Mouse (Mus musculus) hindbrain, embryonic 14.5 days (tissue): ENCODE measurements at regions not wholly inside any gene's neighbourhood (a gene's known extent, or its start where the extent isn't known, plus 50 kb on each side); places are given as distances from the start of the nearest gene placed in this dataset.

Experiments
- ATAC-seq: fragments of 200-750 bp; cut with Nextera tagmentation; 2 replicates; pipeline ENCODE4 v1.8.0; 2017; ENCODE audit warnings: moderate number of reproducible peaks, mild to moderate bottlenecking, moderate TSS enrichment, moderate library complexity; ENCODE audit not compliant: low FRiP score
- DNase-seq: peaks from one replicate; pipeline ENCODE4 v3.0.0-alpha.2; 2015; ENCODE audit warnings: low spot score
- H3K27ac ChIP-seq: fragments of 300-500 bp; sonication (generic); 2 replicates; pipeline ENCODE4 v1.5.1; 2014; ENCODE audit warnings: mild to moderate bottlenecking, moderate library complexity
- H3K27me3 ChIP-seq: fragments of 300-500 bp; sonication (generic); 2 replicates; pipeline ENCODE4 v1.6.1; 2014; ENCODE audit warnings: mild to moderate bottlenecking, low read length, mixed read lengths; ENCODE audit not compliant: control insufficient read depth, insufficient read depth
- H3K36me3 ChIP-seq: fragments of 300-500 bp; sonication (generic); replicated peaks from 2 replicates; pipeline ENCODE4 v1.6.1; 2014; ENCODE audit not compliant: control insufficient read depth, insufficient read depth
- H3K4me1 ChIP-seq: fragments of 300-500 bp; sonication (generic); replicated peaks from 2 replicates; pipeline ENCODE4 v1.6.1; 2014; ENCODE audit warnings: antibody characterized with exemption, low read length, mixed read lengths; ENCODE audit not compliant: control insufficient read depth, insufficient read depth
- H3K4me2 ChIP-seq: fragments of 300-500 bp; sonication (generic); replicated peaks from 2 replicates; pipeline ENCODE4 v1.6.1; 2014; ENCODE audit warnings: mild to moderate bottlenecking, moderate library complexity
- H3K4me3 ChIP-seq: fragments of 300-500 bp; sonication (generic); replicated peaks from 2 replicates; pipeline ENCODE4 v1.5.1; 2014; ENCODE audit warnings: mild to moderate bottlenecking, low read length
- H3K9ac ChIP-seq: fragments of 300-500 bp; sonication (generic); 2 replicates; pipeline ENCODE4 v1.6.1; 2014
- H3K9me3 ChIP-seq: fragments of 300-500 bp; sonication (generic); 2 replicates; pipeline ENCODE4 v1.6.1; 2016; ENCODE audit warnings: low read length; ENCODE audit not compliant: control insufficient read depth
- WGBS: fragments of 180-500 bp; shearing (Covaris S2); extraction: QIAGEN DNeasy Blood & Tissue Kit; methylation state at CpG from one replicate; pipeline ENCODE4 v1.1.7; 2014; 5-methylcytosine and 5-hydroxymethylcytosine counted together

GRCm38 (mm10) chr12:25166525-25166924 is 69.6 kb upstream of the Id2 start:
- no peaks in the 10 kb centered on the region for H3K36me3 ChIP-seq
- no peak overlapping the region for H3K27ac ChIP-seq
- no peaks in the 10 kb centered on the region for H3K27me3 ChIP-seq
- no peak overlapping the region for H3K4me3 ChIP-seq
- DNase-seq (no peak), ATAC-seq (no peak)
- no peaks in the 10 kb centered on the region for H3K9me3 ChIP-seq
- H3K9ac ChIP-seq, result no peak overlapping the region
- WGBS, result 66% methylated on average over 2 of the region's 2 CpGs
- H3K4me2 ChIP-seq, result no peak overlapping the region
- H3K4me1 ChIP-seq, result peaks cover 8% of the 10 kb centered on the region; the same call in 1 of the 2 replicates

DNA sequence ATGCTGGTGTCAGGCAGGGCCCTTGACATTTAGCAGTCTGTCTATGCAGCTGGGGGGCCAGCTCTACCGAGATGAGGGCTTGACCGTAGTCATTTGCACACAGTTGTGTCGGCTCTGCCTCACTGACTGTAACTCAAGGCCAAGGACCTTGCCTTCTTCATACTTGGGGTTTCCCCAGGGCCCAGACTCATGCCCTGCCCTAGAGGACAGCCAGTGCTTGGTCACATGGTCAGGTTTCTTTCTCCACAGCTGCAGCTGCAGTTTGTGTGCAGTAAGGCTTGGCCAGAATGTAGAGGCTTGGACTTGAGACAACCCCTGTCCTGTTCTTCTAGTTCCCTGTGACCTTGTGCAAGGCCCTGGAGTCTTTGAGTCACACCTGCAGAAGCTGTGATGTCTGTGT is 68.7 kb upstream of the Id2 start:
- 79% methylated on average over 3 of the region's 3 CpGs for WGBS
- Histone ChIP-seq H3K9ac (no peak overlapping the region), H3K4me3 (no peak overlapping the region), H3K9me3 (no peaks in the 10 kb centered on the region), H3K27ac (no peak overlapping the region), H3K36me3 (no peaks in the 10 kb centered on the region), H3K4me1 (peaks cover 8% of the 10 kb centered on the region), H3K4me2 (no peak overlapping the region), H3K27me3 (no peaks in the 10 kb centered on the region)
- ATAC-seq (no peak), DNase-seq (no peak)

DNA sequence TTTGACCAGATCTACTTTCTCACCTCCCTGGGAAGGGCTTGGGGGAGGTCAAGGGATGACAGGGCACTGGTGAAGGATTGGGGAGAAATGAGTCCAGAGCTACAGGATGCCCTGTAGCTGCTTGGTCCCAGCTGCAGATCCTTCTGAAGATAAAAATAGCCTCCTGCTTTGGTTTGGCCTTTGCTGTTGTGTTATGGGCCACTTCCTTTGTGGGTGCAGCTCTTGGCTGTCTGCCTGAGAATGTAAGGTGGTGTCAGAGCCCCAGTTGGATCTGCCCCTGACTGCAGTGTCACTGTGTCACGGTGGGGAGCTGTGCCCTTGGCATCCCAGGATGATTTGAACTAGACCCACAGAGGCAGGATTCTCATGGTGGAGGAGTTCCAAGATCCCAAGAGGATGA is 67.8 kb upstream of the Id2 start:
- Histone ChIP-seq H3K27ac (no peak overlapping the region), H3K36me3 (no peaks in the 10 kb centered on the region), H3K27me3 (no peaks in the 10 kb centered on the region), H3K9me3 (no peaks in the 10 kb centered on the region), H3K4me2 (no peak overlapping the region), H3K9ac (no peak overlapping the region), H3K4me3 (no peak overlapping the region), H3K4me1 (peaks cover 8% of the 10 kb centered on the region)
- ATAC-seq, result no peak
- WGBS, result 74% methylated on average over 1 of the region's 1 CpGs
- DNase-seq, result no peak

DNA sequence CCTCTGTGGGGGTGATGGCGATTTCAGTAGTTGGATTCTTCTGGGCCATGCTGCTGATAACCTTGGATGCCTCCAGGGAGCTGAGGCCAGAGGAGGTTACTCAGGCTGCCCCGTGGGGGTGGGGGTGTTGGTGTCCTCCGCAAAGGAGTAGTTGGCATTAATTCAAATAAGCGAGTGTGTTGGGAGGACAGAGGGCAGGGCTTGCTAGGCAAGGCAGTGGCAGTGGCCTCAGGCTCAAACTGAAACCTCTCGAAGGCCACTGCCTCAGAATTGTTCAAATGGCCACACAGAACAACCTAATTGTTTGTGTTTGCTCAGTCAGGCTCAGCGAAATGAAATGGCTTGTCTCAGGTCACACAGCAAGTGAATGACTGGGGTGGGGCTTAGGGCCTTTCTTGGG is 66.6 kb upstream of the Id2 start:
- no peaks in the 10 kb centered on the region for H3K36me3 ChIP-seq
- H3K4me2 ChIP-seq, result no peak overlapping the region
- DNase-seq (no peak), ATAC-seq (no peak)
- no peak overlapping the region for H3K9ac ChIP-seq
- 17% methylated on average over 6 of the region's 6 CpGs for WGBS
- peaks cover 8% of the 10 kb centered on the region for H3K4me1 ChIP-seq
- H3K9me3 ChIP-seq, result no peaks in the 10 kb centered on the region
- no peaks in the 10 kb centered on the region for H3K27me3 ChIP-seq
- no peak overlapping the region for H3K27ac ChIP-seq
- H3K4me3 ChIP-seq, result no peak overlapping the region

GRCm38 (mm10) chr12:25162843-25163242 is 65.9 kb upstream of the Id2 start:
- H3K4me3 ChIP-seq, result no peak overlapping the region
- H3K4me1 ChIP-seq, result peaks cover 8% of the 10 kb centered on the region
- no peak overlapping the region for H3K27ac ChIP-seq
- H3K9ac ChIP-seq, result no peak overlapping the region
- no peaks in the 10 kb centered on the region for H3K9me3 ChIP-seq
- ATAC-seq (no peak), DNase-seq (no peak)
- H3K4me2 ChIP-seq, result no peak overlapping the region
- 66% methylated on average over 6 of the region's 6 CpGs for WGBS
- no peaks in the 10 kb centered on the region for H3K27me3 ChIP-seq
- H3K36me3 ChIP-seq, result no peaks in the 10 kb centered on the region

- no peak for ATAC-seq
- no peak overlapping the region for H3K9ac ChIP-seq
Measured at GRCm38 (mm10) chr12:25161939-25162338, 65.0 kb upstream of the Id2 start.

GRCm38 (mm10) chr12:25160990-25161843 is 64.3 kb upstream of the Id2 start:
- H3K9ac ChIP-seq, result no peak overlapping the region
- no peaks in the 10 kb centered on the region for H3K36me3 ChIP-seq
- H3K9me3 ChIP-seq, result no peaks in the 10 kb centered on the region
- ATAC-seq, result no peak
- H3K4me3 ChIP-seq, result no peak overlapping the region
- H3K27ac ChIP-seq, result no peak overlapping the region
- peaks cover 8% of the 10 kb centered on the region for H3K4me1 ChIP-seq
- H3K4me2 ChIP-seq, result no peak overlapping the region
- H3K27me3 ChIP-seq, result no peaks in the 10 kb centered on the region
- 61% methylated on average over 15 of the region's 15 CpGs for WGBS
- DNase-seq, result no peak

More at GRCm38 (mm10) chr12:25161939-25162338, 65.0 kb upstream of the Id2 start:
- no peak for DNase-seq
- H3K27me3 ChIP-seq, result no peaks in the 10 kb centered on the region
- no peak overlapping the region for H3K4me2 ChIP-seq
- no peak overlapping the region for H3K4me3 ChIP-seq
- H3K4me1 ChIP-seq, result peaks cover 8% of the 10 kb centered on the region
- 87% methylated on average over 6 of the region's 6 CpGs for WGBS
- no peaks in the 10 kb centered on the region for H3K9me3 ChIP-seq
- no peak overlapping the region for H3K27ac ChIP-seq
- no peaks in the 10 kb centered on the region for H3K36me3 ChIP-seq

- H3K9me3 ChIP-seq, result no peaks in the 10 kb centered on the region
- no peaks in the 10 kb centered on the region for H3K27me3 ChIP-seq
- DNase-seq (no peak), ATAC-seq (no peak)
- H3K9ac ChIP-seq, result no peak overlapping the region
- peaks cover 8% of the 10 kb centered on the region for H3K4me1 ChIP-seq
- H3K27ac ChIP-seq, result no peak overlapping the region
- H3K4me3 ChIP-seq, result no peak overlapping the region
- H3K36me3 ChIP-seq, result no peaks in the 10 kb centered on the region
- 92% methylated on average over 6 of the region's 6 CpGs for WGBS
- no peak overlapping the region for H3K4me2 ChIP-seq
Measured at GRCm38 (mm10) chr12:25159091-25159490, 62.2 kb upstream of the Id2 start.

GRCm38 (mm10) chr12:25157238-25157637 is 60.3 kb upstream of the Id2 start:
- Histone ChIP-seq H3K27me3 (no peaks in the 10 kb centered on the region), H3K36me3 (no peaks in the 10 kb centered on the region), H3K4me1 (peaks cover 3% of the 10 kb centered on the region), H3K9ac (no peak overlapping the region), H3K4me3 (no peak overlapping the region), H3K9me3 (no peaks in the 10 kb centered on the region), H3K4me2 (no peak overlapping the region), H3K27ac (no peak overlapping the region)
- no peak for ATAC-seq
- no peak for DNase-seq
- WGBS, result 87% methylated on average over 5 of the region's 5 CpGs

- Histone ChIP-seq H3K4me2 (no peak overlapping the region), H3K9me3 (no peaks in the 10 kb centered on the region), H3K36me3 (no peaks in the 10 kb centered on the region), H3K27me3 (no peaks in the 10 kb centered on the region), H3K27ac (no peak overlapping the region), H3K4me3 (no peak overlapping the region), H3K4me1 (no peaks in the 10 kb centered on the region), H3K9ac (no peak overlapping the region)
- DNase-seq (no peak), ATAC-seq (no peak)
- WGBS, result 75% methylated on average over 9 of the region's 9 CpGs
Measured at GRCm38 (mm10) chr12:25155396-25155795, 58.5 kb upstream of the Id2 start.
